Mouse (Mus musculus) stomach, embryonic 15.5 days (tissue): Measurements from ENCODE around the gene Bcl9. TPM values are rescaled to one million over a fixed set of nuclear protein-coding genes. Genes with fewer than 3 reads are reported as not detected.
A peak's percentile ranks its signal among the peaks of the same experiment; 100 is the strongest.

Experiments
- ATAC-seq: fragments of 200-750 bp; cut with Nextera tagmentation; 2 replicates; pipeline ENCODE4 v1.8.0; 2017; ENCODE audit warnings: low read depth, moderate number of reproducible peaks, moderate TSS enrichment; ENCODE audit not compliant: insufficient read depth, low FRiP score
- H3K27ac ChIP-seq: fragments of 300-500 bp; sonication (generic); 2 replicates; pipeline ENCODE4 v1.5.1; 2015; ENCODE audit warnings: mild to moderate bottlenecking, inconsistent platforms
- H3K27me3 ChIP-seq: fragments of 300-500 bp; sonication (generic); replicated peaks from 2 replicates; pipeline ENCODE4 v1.6.1; 2015; ENCODE audit warnings: inconsistent platforms
- H3K36me3 ChIP-seq: fragments of 300-500 bp; sonication (generic); 2 replicates; pipeline ENCODE4 v1.6.1; 2015; ENCODE audit warnings: inconsistent platforms
- H3K4me1 ChIP-seq: fragments of 300-500 bp; sonication (generic); 2 replicates; pipeline ENCODE4 v1.6.1; 2015; ENCODE audit warnings: inconsistent platforms
- H3K4me2 ChIP-seq: fragments of 300-500 bp; sonication (generic); 2 replicates; pipeline ENCODE4 v1.6.1; 2015; ENCODE audit warnings: mild to moderate bottlenecking, inconsistent platforms
- H3K4me3 ChIP-seq: fragments of 300-500 bp; sonication (generic); replicated peaks from 2 replicates; pipeline ENCODE4 v1.5.1; 2015; ENCODE audit warnings: inconsistent platforms
- H3K9ac ChIP-seq: fragments of 300-500 bp; sonication (generic); 2 replicates; pipeline ENCODE4 v1.6.1; 2015; ENCODE audit warnings: inconsistent platforms
- H3K9me3 ChIP-seq: fragments of 300-500 bp; sonication (generic); 2 replicates; pipeline ENCODE4 v1.6.1; 2016; ENCODE audit warnings: inconsistent platforms
- WGBS: fragments of 180-500 bp; shearing (Covaris S2); methylation state at CpG from one replicate; pipeline ENCODE4 v1.1.7; 2015; 5-methylcytosine and 5-hydroxymethylcytosine counted together
- polyA plus RNA-seq: library from polyadenylated mRNA; unstranded; fragments of >200 nt; fragmentation: Nextera tagmentation; extraction: Ambion mirVana; gene quantifications from 2 replicates; pipeline ENCODE4 v1.2.1, GENCODE M21; 2015

Bcl9 gene
- polyA plus RNA-seq = 50.0 and 59.3 TPM in 2 replicates

- Histone ChIP-seq H3K36me3 (no peaks in the 10 kb centered on the region; the same call in 1 of the 2 replicates), H3K4me3 (peak within 1 kb of the TSS; percentile 62), H3K27me3 (no peaks in the 10 kb centered on the region), H3K9ac (peak within 1 kb of the TSS; percentile 64), H3K27ac (peak within 1 kb of the TSS; percentile 98), H3K9me3 (no peaks in the 10 kb centered on the region), H3K4me2 (peak within 1 kb of the TSS; percentile 83), H3K4me1 (peaks cover 7% of the 10 kb centered on the region)
- peak; percentile 70 for ATAC-seq
- 0% methylated on average over 21 of the region's 21 CpGs for WGBS
These were observed at the start of gene Bcl9 for GRCm38 (mm10) chr3:97297553-97298432. Bcl9 (minus strand) TSS chr3:97297917.

- Histone ChIP-seq H3K4me2 (no peak overlapping the region), H3K4me3 (no peak overlapping the region), H3K36me3 (no peaks in the 10 kb centered on the region), H3K27me3 (no peaks in the 10 kb centered on the region), H3K4me1 (0 out of 2 replicates have a peak, but pooled peaks cover 8% of the 10 kb centered on the region), H3K9me3 (no peaks in the 10 kb centered on the region), H3K9ac (no peak overlapping the region), H3K27ac (no peak overlapping the region)
- no peak for ATAC-seq
- 66% methylated on average over 5 of the region's 5 CpGs for WGBS
These were observed 41.5 kb upstream of the Bcl9 start for GRCm38 (mm10) chr3:97339193-97339576.

GRCm38 (mm10) chr3:97338522-97339192 is 40.9 kb upstream of the Bcl9 start:
- peak; percentile 75; the same call in 1 of the 2 replicates for ATAC-seq
- 0 out of 2 replicates have a peak, but pooled peaks cover 8% of the 10 kb centered on the region for H3K4me1 ChIP-seq
- no peaks in the 10 kb centered on the region for H3K36me3 ChIP-seq
- no peak overlapping the region for H3K9ac ChIP-seq
- no peaks in the 10 kb centered on the region for H3K9me3 ChIP-seq
- 30% methylated on average over 13 of the region's 13 CpGs for WGBS
- 0 out of 2 replicates have a peak overlapping the region, but pooled peaks have one; percentile 4 for H3K4me2 ChIP-seq
- no peak overlapping the region for H3K4me3 ChIP-seq
- H3K27ac ChIP-seq = no peak overlapping the region
- H3K27me3 ChIP-seq = no peaks in the 10 kb centered on the region

- Histone ChIP-seq H3K27me3 (no peaks in the 10 kb centered on the region), H3K27ac (no peak overlapping the region), H3K4me2 (0 out of 2 replicates have a peak overlapping the region, but pooled peaks have one; percentile 17), H3K4me3 (no peak overlapping the region), H3K9me3 (no peaks in the 10 kb centered on the region), H3K36me3 (no peaks in the 10 kb centered on the region), H3K9ac (no peak overlapping the region), H3K4me1 (0 out of 2 replicates have a peak, but pooled peaks cover 8% of the 10 kb centered on the region)
- ATAC-seq = peak; percentile 32; the same call in 1 of the 2 replicates
- WGBS = 34% methylated on average over 11 of the region's 11 CpGs
These were observed 39.6 kb upstream of the Bcl9 start for GRCm38 (mm10) chr3:97337306-97337705.

GRCm38 (mm10) chr3:97336331-97336730 is 38.6 kb upstream of the Bcl9 start:
- Histone ChIP-seq H3K4me3 (no peak overlapping the region), H3K4me2 (no peak overlapping the region), H3K27ac (no peak overlapping the region), H3K9ac (no peak overlapping the region), H3K4me1 (0 out of 2 replicates have a peak, but pooled peaks cover 12% of the 10 kb centered on the region), H3K36me3 (no peaks in the 10 kb centered on the region), H3K9me3 (no peaks in the 10 kb centered on the region), H3K27me3 (no peaks in the 10 kb centered on the region)
- 69% methylated on average over 4 of the region's 4 CpGs for WGBS
- no peak for ATAC-seq

- Histone ChIP-seq H3K4me1 (0 out of 2 replicates have a peak, but pooled peaks cover 13% of the 10 kb centered on the region), H3K9ac (no peak overlapping the region), H3K4me2 (no peak overlapping the region), H3K36me3 (no peaks in the 10 kb centered on the region), H3K4me3 (no peak overlapping the region), H3K9me3 (no peaks in the 10 kb centered on the region), H3K27me3 (no peaks in the 10 kb centered on the region), H3K27ac (no peak overlapping the region)
- no peak for ATAC-seq
- WGBS = 42% methylated on average over 9 of the region's 9 CpGs
These were observed 36.9 kb upstream of the Bcl9 start for GRCm38 (mm10) chr3:97334618-97335017.

- H3K4me3 ChIP-seq = no peak overlapping the region
- no peak overlapping the region for H3K9ac ChIP-seq
- H3K27ac ChIP-seq = no peak overlapping the region
- WGBS = 85% methylated on average over 12 of the region's 12 CpGs
- ATAC-seq = no peak
- no peaks in the 10 kb centered on the region for H3K27me3 ChIP-seq
- H3K36me3 ChIP-seq = no peaks in the 10 kb centered on the region
- H3K4me1 ChIP-seq = 0 out of 2 replicates have a peak, but pooled peaks cover 6% of the 10 kb centered on the region
- H3K9me3 ChIP-seq = no peaks in the 10 kb centered on the region
- no peak overlapping the region for H3K4me2 ChIP-seq
These were observed 34.5 kb upstream of the Bcl9 start for GRCm38 (mm10) chr3:97332172-97332571.

- Histone ChIP-seq H3K36me3 (no peaks in the 10 kb centered on the region), H3K9me3 (no peaks in the 10 kb centered on the region), H3K27ac (no peak overlapping the region), H3K9ac (no peak overlapping the region), H3K27me3 (no peaks in the 10 kb centered on the region), H3K4me3 (no peak overlapping the region), H3K4me1 (0 out of 2 replicates have a peak, but pooled peaks cover 5% of the 10 kb centered on the region), H3K4me2 (no peak overlapping the region)
- 85% methylated on average over 2 of the region's 2 CpGs for WGBS
- ATAC-seq = no peak
These were observed 30.1 kb upstream of the Bcl9 start for GRCm38 (mm10) chr3:97327809-97328208.

GRCm38 (mm10) chr3:97327356-97327755 is 29.6 kb upstream of the Bcl9 start:
- WGBS = 100% methylated on average over 1 of the region's 1 CpGs
- Histone ChIP-seq H3K4me2 (no peak overlapping the region), H3K9ac (no peak overlapping the region)

GRCm38 (mm10) chr3:97325621-97326345 is 28.1 kb upstream of the Bcl9 start:
- H3K36me3 ChIP-seq = no peaks in the 10 kb centered on the region
- H3K4me2 ChIP-seq = no peak overlapping the region
- no peaks in the 10 kb centered on the region for H3K27me3 ChIP-seq
- WGBS = 58% methylated on average over 15 of the region's 15 CpGs
- no peak overlapping the region for H3K4me3 ChIP-seq
- H3K27ac ChIP-seq = no peak overlapping the region
- H3K9ac ChIP-seq = no peak overlapping the region
- no peaks in the 10 kb centered on the region for H3K9me3 ChIP-seq
- no peaks in the 10 kb centered on the region for H3K4me1 ChIP-seq
- ATAC-seq = no peak

More at GRCm38 (mm10) chr3:97327356-97327755, 29.6 kb upstream of the Bcl9 start:
- Histone ChIP-seq H3K27me3 (no peaks in the 10 kb centered on the region), H3K27ac (no peak overlapping the region), H3K9me3 (no peaks in the 10 kb centered on the region), H3K4me1 (0 out of 2 replicates have a peak, but pooled peaks cover 5% of the 10 kb centered on the region), H3K4me3 (no peak overlapping the region), H3K36me3 (no peaks in the 10 kb centered on the region)
- no peak for ATAC-seq

- H3K36me3 ChIP-seq = no peaks in the 10 kb centered on the region
- H3K9ac ChIP-seq = no peak overlapping the region
- 0 out of 2 replicates have a peak overlapping the region, but pooled peaks have one; percentile 12 for H3K4me3 ChIP-seq
- 45% methylated on average over 17 of the region's 17 CpGs for WGBS
- no peak for ATAC-seq
- no peaks in the 10 kb centered on the region for H3K27me3 ChIP-seq
- peak overlapping the region; percentile 32; the same call in 1 of the 2 replicates for H3K4me2 ChIP-seq
- no peaks in the 10 kb centered on the region for H3K4me1 ChIP-seq
- H3K9me3 ChIP-seq = no peaks in the 10 kb centered on the region
- H3K27ac ChIP-seq = no peak overlapping the region
These were observed 26.3 kb upstream of the Bcl9 start for GRCm38 (mm10) chr3:97324046-97324445.
